Mouse (Mus musculus) bone marrow macrophage, adult 2 months (primary cell): Measurements from ENCODE around the gene Gpbar1. TPM values are rescaled to one million over a fixed set of nuclear protein-coding genes. Genes with fewer than 3 reads are reported as not detected.

Experiments
- H3K27ac ChIP-seq: 2 replicates; pipeline ENCODE4 v1.5.1; 2012; ENCODE audit warnings: low read depth, low read length; ENCODE audit not compliant: insufficient read depth
- H3K4me1 ChIP-seq: 2 replicates; pipeline ENCODE4 v1.6.1; 2012; ENCODE audit warnings: low read length; ENCODE audit not compliant: control insufficient read depth, insufficient read depth
- H3K4me3 ChIP-seq: 2 replicates; pipeline ENCODE4 v1.5.1; 2012; ENCODE audit warnings: mild to moderate bottlenecking, low read length, moderate library complexity; ENCODE audit not compliant: insufficient read depth
- CTCF ChIP-seq: IDR thresholded peaks from 2 replicates; pipeline ENCODE4 v1.5.1; 2012; ENCODE audit warnings: low read depth, mild to moderate bottlenecking, low read length, moderate library complexity
- POLR2A ChIP-seq: IDR thresholded peaks from 2 replicates; pipeline ENCODE4 v1.6.1; 2012; ENCODE audit warnings: mild to moderate bottlenecking, low read depth, low read length, borderline replicate concordance
- polyA plus RNA-seq: library from polyadenylated mRNA; stranded (reverse); fragments of >200 nt; gene quantifications from 2 replicates; pipeline ENCODE4 v1.2.4, GENCODE M21; 2012; ENCODE audit not compliant: missing spikeins, insufficient read depth, insufficient read length

Gene Gpbar1
- polyA plus RNA-seq, 1 experiment = not detected

GRCm38 (mm10) chr1:74302835-74303234 is 24.5 kb downstream of the Gpbar1 start:
- Histone ChIP-seq H3K4me3 (peak overlapping the region; percentile 85), H3K4me1 (peaks cover 60% of the 10 kb centered on the region), H3K27ac (no peak overlapping the region)
- TF ChIP-seq POLR2A (no peak), CTCF (no peak)

GRCm38 (mm10) chr1:74303509-74304338 is 25.4 kb downstream of the Gpbar1 start:
- peak overlapping the region; percentile 85 for H3K4me3 ChIP-seq
- peak overlapping the region; percentile 67 for H3K27ac ChIP-seq
- H3K4me1 ChIP-seq = peaks cover 60% of the 10 kb centered on the region
- 0 out of 2 replicates have a peak, but pooled peaks have one; percentile 27 for TF ChIP-seq POLR2A
- no peak for TF ChIP-seq CTCF

GRCm38 (mm10) chr1:74304339-74304790 is 26.0 kb downstream of the Gpbar1 start:
- Histone ChIP-seq H3K4me3 (peak overlapping the region; percentile 85), H3K4me1 (peaks cover 54% of the 10 kb centered on the region), H3K27ac (peak overlapping the region; percentile 67)
- TF ChIP-seq POLR2A (no peak), CTCF (no peak)

GRCm38 (mm10) chr1:74304946-74305345 is 26.6 kb downstream of the Gpbar1 start:
- H3K4me3 ChIP-seq = no peak overlapping the region
- peaks cover 51% of the 10 kb centered on the region for H3K4me1 ChIP-seq
- H3K27ac ChIP-seq = no peak overlapping the region
- no peak for TF ChIP-seq CTCF
- no peak for TF ChIP-seq POLR2A

GRCm38 (mm10) chr1:74305522-74305921 is 27.2 kb downstream of the Gpbar1 start, which contains the start of gene Tmbim1:
Gene Tmbim1, minus strand, starts transcription at chr1:74305622.
- peak within 1 kb of the TSS; percentile 85 for H3K4me3 ChIP-seq
- peaks cover 45% of the 10 kb centered on the region for H3K4me1 ChIP-seq
- H3K27ac ChIP-seq = peak within 1 kb of the TSS; percentile 67
- TF ChIP-seq CTCF (no peak), POLR2A (no peak)

GRCm38 (mm10) chr1:74307146-74307545 is 28.8 kb downstream of the Gpbar1 start:
- TF ChIP-seq POLR2A (no peak), CTCF (no peak)
- H3K4me3 ChIP-seq = no peak overlapping the region
- H3K27ac ChIP-seq = peak overlapping the region; percentile 32; the same call in 1 of the 2 replicates
- peaks cover 29% of the 10 kb centered on the region for H3K4me1 ChIP-seq

- Histone ChIP-seq H3K27ac (0 out of 2 replicates have a peak overlapping the region, but pooled peaks have one; percentile 32), H3K4me3 (no peak overlapping the region), H3K4me1 (peaks cover 21% of the 10 kb centered on the region)
- TF ChIP-seq POLR2A = no peak
- TF ChIP-seq CTCF = no peak
These were observed 29.9 kb downstream of the Gpbar1 start for GRCm38 (mm10) chr1:74308001-74308964.

GRCm38 (mm10) chr1:74309767-74310166 is 31.4 kb downstream of the Gpbar1 start:
- H3K27ac ChIP-seq = no peak overlapping the region
- H3K4me1 ChIP-seq = peaks cover 21% of the 10 kb centered on the region
- TF ChIP-seq POLR2A (no peak), CTCF (no peak)
- no peak overlapping the region for H3K4me3 ChIP-seq

GRCm38 (mm10) chr1:74313049-74313692 is 34.8 kb downstream of the Gpbar1 start:
- Histone ChIP-seq H3K4me3 (no peak overlapping the region), H3K27ac (no peak overlapping the region), H3K4me1 (peaks cover 7% of the 10 kb centered on the region)
- TF ChIP-seq POLR2A = no peak
